Mouse (Mus musculus) midbrain, embryonic 13.5 days (tissue): Measurements from ENCODE around the gene Cpz. TPM values are rescaled to one million over a fixed set of nuclear protein-coding genes. Genes with fewer than 3 reads are reported as not detected.

ENCODE experiments used
- ATAC-seq: fragments of 200-750 bp; cut with Nextera tagmentation; 2 replicates; pipeline ENCODE4 v1.8.0; 2017; ENCODE audit warnings: mild to moderate bottlenecking, moderate TSS enrichment, moderate library complexity
- H3K27ac ChIP-seq: fragments of 300-500 bp; sonication (generic); 2 replicates; pipeline ENCODE4 v1.5.1; 2015; ENCODE audit warnings: inconsistent platforms, mild to moderate bottlenecking, moderate library complexity
- H3K27me3 ChIP-seq: fragments of 300-500 bp; sonication (generic); 2 replicates; pipeline ENCODE4 v1.6.1; 2015; ENCODE audit warnings: mild to moderate bottlenecking, inconsistent platforms
- H3K36me3 ChIP-seq: fragments of 300-500 bp; sonication (generic); 2 replicates; pipeline ENCODE4 v1.6.1; 2015; ENCODE audit warnings: mild to moderate bottlenecking, inconsistent platforms
- H3K4me1 ChIP-seq: fragments of 300-500 bp; sonication (generic); replicated peaks from 2 replicates; pipeline ENCODE4 v1.6.1; 2015; ENCODE audit warnings: inconsistent platforms
- H3K4me2 ChIP-seq: fragments of 300-500 bp; sonication (generic); replicated peaks from 2 replicates; pipeline ENCODE4 v1.6.1; 2015; ENCODE audit warnings: moderate library complexity, mild to moderate bottlenecking, inconsistent platforms
- H3K4me3 ChIP-seq: fragments of 300-500 bp; sonication (generic); replicated peaks from 2 replicates; pipeline ENCODE4 v1.5.1; 2015; ENCODE audit warnings: mild to moderate bottlenecking, inconsistent platforms
- H3K9ac ChIP-seq: fragments of 300-500 bp; sonication (generic); replicated peaks from 2 replicates; pipeline ENCODE4 v1.6.1; 2015; ENCODE audit warnings: mild to moderate bottlenecking, inconsistent platforms
- H3K9me3 ChIP-seq: fragments of 300-500 bp; sonication (generic); 2 replicates; pipeline ENCODE4 v1.6.1; 2016; ENCODE audit warnings: mild to moderate bottlenecking, inconsistent platforms
- WGBS: fragments of 180-500 bp; shearing (Covaris S2); methylation state at CpG from one replicate; pipeline ENCODE4 v1.1.7; 2015; 5-methylcytosine and 5-hydroxymethylcytosine counted together
- polyA plus RNA-seq: library from polyadenylated mRNA; unstranded; fragments of >200 nt; fragmentation: Nextera tagmentation; extraction: Ambion mirVana; gene quantifications from 2 replicates; pipeline ENCODE4 v1.2.1, GENCODE M21; 2015

The Cpz gene
- polyA plus RNA-seq, 1 experiment from 2014 or later: 1.0 TPM

- no peak for ATAC-seq
- Histone ChIP-seq H3K4me1 (no peaks in the 10 kb centered on the region), H3K27ac (no peak overlapping the region), H3K9ac (no peak overlapping the region), H3K27me3 (no peaks in the 10 kb centered on the region), H3K36me3 (peaks cover 33% of the 10 kb centered on the region), H3K9me3 (no peaks in the 10 kb centered on the region), H3K4me2 (no peak overlapping the region), H3K4me3 (no peak overlapping the region)
- 51% methylated on average over 7 of the region's 7 CpGs for WGBS
These were observed 26.6 kb upstream of the Cpz start for GRCm38 (mm10) chr5:35551855-35552837.

- ATAC-seq: no peak
- no peak overlapping the region for H3K9ac ChIP-seq
- H3K4me1 ChIP-seq: no peaks in the 10 kb centered on the region
- no peaks in the 10 kb centered on the region for H3K27me3 ChIP-seq
- H3K27ac ChIP-seq: no peak overlapping the region
- no peaks in the 10 kb centered on the region for H3K36me3 ChIP-seq
- no peaks in the 10 kb centered on the region for H3K9me3 ChIP-seq
- no peak overlapping the region for H3K4me2 ChIP-seq
- no peak overlapping the region for H3K4me3 ChIP-seq
These were observed 20.6 kb upstream of the Cpz start for GRCm38 (mm10) chr5:35546127-35546526.

GRCm38 (mm10) chr5:35541059-35541790 is 15.7 kb upstream of the Cpz start:
- Histone ChIP-seq H3K27me3 (no peaks in the 10 kb centered on the region), H3K9ac (no peak overlapping the region), H3K4me1 (no peaks in the 10 kb centered on the region), H3K27ac (no peak overlapping the region), H3K36me3 (no peaks in the 10 kb centered on the region), H3K4me2 (no peak overlapping the region), H3K4me3 (no peak overlapping the region), H3K9me3 (no peaks in the 10 kb centered on the region)
- ATAC-seq: no peak
- 81% methylated on average over 4 of the region's 4 CpGs for WGBS

GRCm38 (mm10) chr5:35540555-35540954 is 15.1 kb upstream of the Cpz start:
- no peaks in the 10 kb centered on the region for H3K27me3 ChIP-seq
- no peak overlapping the region for H3K4me2 ChIP-seq
- H3K36me3 ChIP-seq: no peaks in the 10 kb centered on the region
- no peaks in the 10 kb centered on the region for H3K4me1 ChIP-seq
- H3K4me3 ChIP-seq: no peak overlapping the region
- 64% methylated on average over 5 of the region's 5 CpGs for WGBS
- H3K9ac ChIP-seq: no peak overlapping the region
- no peak overlapping the region for H3K27ac ChIP-seq
- no peaks in the 10 kb centered on the region for H3K9me3 ChIP-seq
- ATAC-seq: no peak

GRCm38 (mm10) chr5:35539576-35539975 is 14.1 kb upstream of the Cpz start:
- H3K36me3 ChIP-seq: no peaks in the 10 kb centered on the region
- no peak overlapping the region for H3K4me3 ChIP-seq
- 47% methylated on average over 4 of the region's 4 CpGs for WGBS
- no peak for ATAC-seq
- no peaks in the 10 kb centered on the region for H3K4me1 ChIP-seq
- H3K9ac ChIP-seq: 0 out of 2 replicates have a peak overlapping the region, but pooled peaks have one; percentile 28
- no peaks in the 10 kb centered on the region for H3K27me3 ChIP-seq
- no peak overlapping the region for H3K4me2 ChIP-seq
- no peaks in the 10 kb centered on the region for H3K9me3 ChIP-seq
- H3K27ac ChIP-seq: no peak overlapping the region

GRCm38 (mm10) chr5:35538022-35538421 is 12.5 kb upstream of the Cpz start:
- Histone ChIP-seq H3K9ac (no peak overlapping the region), H3K9me3 (no peaks in the 10 kb centered on the region), H3K4me3 (no peak overlapping the region), H3K27me3 (no peaks in the 10 kb centered on the region), H3K4me1 (no peaks in the 10 kb centered on the region), H3K27ac (no peak overlapping the region), H3K36me3 (no peaks in the 10 kb centered on the region), H3K4me2 (no peak overlapping the region)
- no peak for ATAC-seq
- WGBS: 90% methylated on average over 3 of the region's 3 CpGs

GRCm38 (mm10) chr5:35537474-35537873 is 12.0 kb upstream of the Cpz start:
- H3K9ac ChIP-seq: no peak overlapping the region
- no peaks in the 10 kb centered on the region for H3K27me3 ChIP-seq
- H3K36me3 ChIP-seq: no peaks in the 10 kb centered on the region
- no peaks in the 10 kb centered on the region for H3K9me3 ChIP-seq
- H3K4me2 ChIP-seq: no peak overlapping the region
- H3K27ac ChIP-seq: no peak overlapping the region
- WGBS: 77% methylated on average over 1 of the region's 1 CpGs
- H3K4me1 ChIP-seq: no peaks in the 10 kb centered on the region
- no peak overlapping the region for H3K4me3 ChIP-seq
- ATAC-seq: no peak

GRCm38 (mm10) chr5:35536271-35536670 is 10.8 kb upstream of the Cpz start:
- H3K27me3 ChIP-seq: no peaks in the 10 kb centered on the region
- no peak overlapping the region for H3K4me3 ChIP-seq
- H3K36me3 ChIP-seq: no peaks in the 10 kb centered on the region
- ATAC-seq: no peak
- H3K4me1 ChIP-seq: no peaks in the 10 kb centered on the region
- no peak overlapping the region for H3K27ac ChIP-seq
- WGBS: 64% methylated on average over 3 of the region's 3 CpGs
- H3K9ac ChIP-seq: no peak overlapping the region
- no peaks in the 10 kb centered on the region for H3K9me3 ChIP-seq
- no peak overlapping the region for H3K4me2 ChIP-seq

- whole genome bisulfite sequencing: 17% methylated on average over 10 of the region's 10 CpGs
- H3K4me2 ChIP-seq: no peak overlapping the region
These were observed 6.1 kb upstream of the Cpz start for GRCm38 (mm10) chr5:35531586-35531985.

GRCm38 (mm10) chr5:35530442-35530841 is 4.9 kb upstream of the Cpz start:
- peaks cover 16% of the 10 kb centered on the region for H3K27me3 ChIP-seq
- H3K4me3 ChIP-seq: no peak overlapping the region
- no peak overlapping the region for H3K9ac ChIP-seq
- H3K9me3 ChIP-seq: no peaks in the 10 kb centered on the region
- WGBS: 19% methylated on average over 4 of the region's 4 CpGs
- H3K4me1 ChIP-seq: peaks cover 8% of the 10 kb centered on the region
- H3K36me3 ChIP-seq: no peaks in the 10 kb centered on the region
- peak; percentile 40; the same call in 1 of the 2 replicates for ATAC-seq
- no peak overlapping the region for H3K4me2 ChIP-seq
- no peak overlapping the region for H3K27ac ChIP-seq

More at GRCm38 (mm10) chr5:35531586-35531985, 6.1 kb upstream of the Cpz start:
- no peak for ATAC-seq
- no peak overlapping the region for H3K27ac ChIP-seq
- no peaks in the 10 kb centered on the region for H3K36me3 ChIP-seq
- no peaks in the 10 kb centered on the region for H3K9me3 ChIP-seq
- no peak overlapping the region for H3K9ac ChIP-seq
- no peaks in the 10 kb centered on the region for H3K4me1 ChIP-seq
- H3K27me3 ChIP-seq: peaks cover 6% of the 10 kb centered on the region
- no peak overlapping the region for H3K4me3 ChIP-seq

GRCm38 (mm10) chr5:35524381-35524780 is 1.1 kb downstream of the Cpz start:
- peaks cover 43% of the 10 kb centered on the region for H3K27me3 ChIP-seq
- 77% methylated on average over 2 of the region's 2 CpGs for WGBS
- H3K4me3 ChIP-seq: no peak overlapping the region
- H3K9me3 ChIP-seq: no peaks in the 10 kb centered on the region
- no peak for ATAC-seq
- peaks cover 14% of the 10 kb centered on the region for H3K4me1 ChIP-seq
- no peak overlapping the region for H3K27ac ChIP-seq
- no peaks in the 10 kb centered on the region for H3K36me3 ChIP-seq
- H3K4me2 ChIP-seq: no peak overlapping the region
- H3K9ac ChIP-seq: no peak overlapping the region

- Histone ChIP-seq H3K9me3 (no peaks in the 10 kb centered on the region), H3K36me3 (no peaks in the 10 kb centered on the region), H3K27me3 (peaks cover 47% of the 10 kb centered on the region), H3K27ac (no peak overlapping the region), H3K4me3 (no peak overlapping the region), H3K4me1 (peaks cover 14% of the 10 kb centered on the region), H3K9ac (no peak overlapping the region), H3K4me2 (no peak overlapping the region)
- WGBS: 1% methylated on average over 5 of the region's 5 CpGs
- ATAC-seq: peak; percentile 56
These were observed 1.8 kb downstream of the Cpz start for GRCm38 (mm10) chr5:35523735-35524134.
